Mouse (Mus musculus) frontal cortex, adult 2 months (tissue): ENCODE results near the gene Styx. TPM values are rescaled to one million over a fixed set of nuclear protein-coding genes. Genes with fewer than 3 reads are reported as not detected.

Experiments used
- DNase-seq, 2 experiments: peaks; one replicate each; pipeline ENCODE4 v3.0.0; 2022; ENCODE audit warnings: low spot score in 1 of 2; ENCODE audit errors: extremely low spot score in 1 of 2
- polyA plus RNA-seq: library from polyadenylated mRNA; depleted of rRNA; stranded (reverse); fragments of >200 nt; gene quantifications from 2 replicates; pipeline ENCODE4 v1.2.3, GENCODE M21; 2012; rRNA removed

Styx gene
- polyA plus RNA-seq, result 15.6 and 17.5 TPM in 2 replicates

- DNase-seq, result peak; percentile 72 to 92
Measured at GRCm38 (mm10) chr14:45350931-45351859, at the start of gene Styx. Gene Styx, plus strand, starts transcription at chr14:45351093.

DNA sequence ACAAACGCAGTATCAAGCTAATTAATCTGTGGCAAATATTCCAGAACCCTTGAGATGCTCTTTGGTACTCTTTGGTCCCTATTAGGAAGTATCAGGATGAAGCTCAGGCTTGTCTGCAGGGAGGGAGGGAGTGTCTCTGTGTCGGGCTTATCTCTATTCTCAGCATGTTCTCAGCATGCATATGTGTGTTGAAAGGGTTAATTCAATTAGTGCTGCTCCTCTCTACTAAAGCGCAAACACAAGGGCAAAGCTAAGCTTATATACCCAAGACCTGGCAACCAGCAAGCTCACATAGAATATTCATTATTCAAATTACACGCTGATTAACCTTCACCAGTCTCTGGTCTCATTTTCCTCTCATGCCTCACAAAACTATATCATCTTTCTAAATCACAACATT lies 47.0 kb upstream of the Styx start:
- no peak for DNase-seq

GRCm38 (mm10) chr14:45304389-45304788 lies 46.5 kb upstream of the Styx start:
- DNase-seq, result no peak

DNA sequence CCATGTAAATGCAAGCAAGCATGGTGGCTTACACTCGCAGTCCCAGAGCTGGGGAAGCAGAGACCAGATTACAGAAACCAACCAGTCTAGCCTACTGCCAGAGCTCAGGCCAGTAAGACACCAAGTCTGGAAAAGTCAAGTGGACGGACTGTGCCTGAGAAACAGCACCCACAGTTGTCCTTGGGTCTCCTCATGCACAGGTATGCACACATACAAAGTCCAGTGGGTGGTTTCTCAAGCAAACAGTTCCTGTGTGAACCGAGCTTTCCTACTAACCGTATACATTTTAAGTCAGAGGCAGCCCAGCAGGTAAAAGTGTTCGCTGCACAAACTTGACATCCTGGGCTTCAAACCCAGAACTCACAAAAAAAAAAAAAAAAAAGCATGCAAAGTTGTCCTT lies 45.0 kb upstream of the Styx start:
- no peak for DNase-seq

DNA sequence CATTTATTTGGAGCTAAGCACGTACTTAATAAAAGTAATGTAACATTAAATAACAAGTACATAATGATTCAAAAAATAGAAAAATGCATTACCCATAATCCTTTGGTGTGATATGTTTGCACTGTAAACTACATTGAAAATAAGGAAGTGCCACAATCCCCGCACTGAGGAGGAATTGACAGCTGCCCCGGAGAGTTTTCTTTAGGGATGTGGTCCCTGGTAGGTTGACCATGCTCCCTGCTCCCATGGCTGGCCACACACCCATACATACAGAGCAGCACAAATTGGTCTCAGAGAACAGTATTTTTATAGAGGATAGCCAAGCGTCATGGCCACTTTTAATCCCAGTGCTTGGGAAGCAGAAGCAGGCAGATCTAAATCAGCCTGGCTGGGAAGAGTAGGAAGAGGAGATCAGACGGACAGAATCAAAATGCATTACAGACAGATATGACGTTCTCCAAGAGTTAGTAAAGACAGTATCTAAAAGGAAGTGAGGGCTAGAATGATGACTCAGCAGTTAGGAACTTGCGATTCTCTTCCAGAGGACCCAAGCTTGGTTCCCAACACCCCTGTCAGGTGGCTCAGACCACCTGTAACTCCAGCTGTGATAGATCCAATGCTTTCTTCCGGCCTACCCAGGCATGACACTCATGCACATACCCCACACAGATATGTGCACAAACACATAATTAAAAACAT lies 43.1 kb upstream of the Styx start:
- no peak for DNase-seq

- DNase-seq, result no peak
Measured at GRCm38 (mm10) chr14:45309646-45310045, 41.2 kb upstream of the Styx start.

DNA sequence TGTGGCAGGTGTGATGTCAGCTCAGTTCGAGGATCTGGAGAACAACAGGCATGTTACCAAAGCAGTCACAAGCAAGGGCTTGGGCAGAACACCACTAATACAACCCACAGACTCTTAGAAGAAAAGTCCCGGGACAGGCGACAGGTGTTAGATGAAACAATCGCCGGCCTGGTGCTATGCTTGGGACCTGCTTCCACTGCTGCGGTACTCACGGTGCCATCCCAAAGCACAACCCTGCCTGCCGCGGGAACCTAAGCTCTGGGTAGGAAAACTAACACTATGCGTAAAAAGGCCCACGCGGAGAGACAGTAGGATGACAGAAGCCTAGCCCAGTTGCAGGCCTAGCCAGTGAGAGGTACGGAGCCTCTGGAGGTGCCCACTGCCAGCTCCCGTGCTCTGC lies 40.8 kb upstream of the Styx start:
- no peak for DNase-seq

- no peak for DNase-seq
Measured at GRCm38 (mm10) chr14:45316927-45317326, 34.0 kb upstream of the Styx start.

- peak in 1 of 2 experiments; percentile 25 for DNase-seq
Measured at GRCm38 (mm10) chr14:45317921-45318411, 32.9 kb upstream of the Styx start.

DNA sequence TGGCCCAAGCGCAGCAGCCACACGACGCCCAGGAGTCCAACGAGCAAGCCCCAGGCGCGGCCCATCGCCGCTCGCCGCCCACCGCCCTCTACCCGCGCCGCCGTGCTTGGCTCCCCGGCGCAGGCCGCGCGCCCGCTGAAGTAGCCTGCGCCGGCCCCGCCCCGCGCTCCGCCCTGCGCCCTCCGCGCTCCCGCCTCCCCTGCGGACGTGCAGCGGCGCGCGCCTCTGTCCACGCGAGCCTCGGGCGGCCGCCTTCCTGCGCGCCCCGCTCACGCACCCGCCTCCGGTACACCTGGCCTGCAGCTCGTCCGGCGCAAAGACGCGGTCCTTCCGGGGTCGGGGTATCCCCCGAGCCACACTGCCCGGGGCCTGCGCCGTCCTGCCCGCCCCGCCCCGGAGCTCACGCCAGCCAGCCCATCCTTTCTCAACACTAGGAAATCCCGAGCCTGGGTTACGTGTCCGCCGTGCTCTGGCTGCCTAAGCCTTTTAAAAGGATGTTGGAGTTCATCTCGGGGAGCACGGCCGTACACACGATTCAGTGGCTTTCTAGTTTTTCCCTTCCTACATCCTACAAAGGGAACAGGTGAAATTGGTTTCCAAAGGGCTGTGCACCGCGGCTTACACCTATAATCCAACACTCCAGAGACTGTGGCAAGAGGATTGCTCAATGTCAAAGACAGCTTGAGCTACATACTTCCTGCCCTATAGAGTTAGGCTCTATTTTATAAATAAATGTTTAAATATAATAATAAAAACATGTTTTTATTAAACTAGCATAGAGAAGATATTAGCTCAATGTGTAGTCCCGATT lies 32.3 kb upstream of the Styx start, which contains the start of gene Ero1l:
Ero1l (minus strand) TSS at position 346 of the 811 bp plus-strand sequence.
- DNase-seq, result peak; percentile 49 to 81

DNA sequence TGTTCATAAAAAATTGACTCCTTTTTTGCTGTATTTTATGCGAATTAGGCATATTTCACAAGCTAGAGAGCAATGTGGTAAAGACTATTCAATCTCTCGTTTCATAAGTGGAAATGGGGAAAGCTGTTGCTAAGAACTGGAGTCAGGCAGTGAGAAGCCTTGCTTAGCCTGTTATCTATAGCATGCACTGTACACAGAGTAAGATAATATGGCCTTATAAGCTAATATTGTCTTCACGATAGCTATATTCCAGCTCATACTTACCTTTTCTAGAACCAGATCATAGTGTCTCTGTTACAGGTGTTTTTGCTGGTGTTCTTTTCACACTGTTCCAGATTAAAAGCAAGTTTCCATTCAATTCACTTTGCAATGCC lies 31.7 kb upstream of the Styx start:
- DNase-seq, result no peak

GRCm38 (mm10) chr14:45320111-45320510 lies 30.8 kb upstream of the Styx start:
- no peak for DNase-seq

- no peak for DNase-seq
Measured at GRCm38 (mm10) chr14:45321067-45321466, 29.8 kb upstream of the Styx start.

- DNase-seq, result peak in 1 of 2 experiments; percentile 24
Measured at GRCm38 (mm10) chr14:45321622-45322021, 29.3 kb upstream of the Styx start.

DNA sequence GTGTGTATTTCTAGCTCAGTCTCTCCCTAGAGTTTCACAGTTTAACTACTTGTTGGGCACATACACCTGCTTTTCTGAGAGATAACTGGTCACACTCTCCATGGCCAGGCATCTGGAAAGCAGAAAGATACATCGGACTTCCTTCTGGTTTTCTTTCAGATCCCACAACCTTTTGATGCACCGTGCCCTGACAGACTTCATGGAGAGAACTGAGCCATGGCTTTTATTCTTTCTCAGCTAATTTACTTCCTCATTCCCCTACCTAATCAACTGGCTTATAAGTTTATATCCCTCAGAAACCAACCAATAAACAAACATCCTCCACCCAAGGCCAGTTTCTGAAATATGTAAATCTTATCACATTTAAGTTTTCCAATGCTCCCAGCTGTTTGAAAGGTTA lies 28.4 kb upstream of the Styx start:
- DNase-seq, result no peak

- DNase-seq, result no peak
Measured at GRCm38 (mm10) chr14:45323320-45323719, 27.6 kb upstream of the Styx start.

DNA sequence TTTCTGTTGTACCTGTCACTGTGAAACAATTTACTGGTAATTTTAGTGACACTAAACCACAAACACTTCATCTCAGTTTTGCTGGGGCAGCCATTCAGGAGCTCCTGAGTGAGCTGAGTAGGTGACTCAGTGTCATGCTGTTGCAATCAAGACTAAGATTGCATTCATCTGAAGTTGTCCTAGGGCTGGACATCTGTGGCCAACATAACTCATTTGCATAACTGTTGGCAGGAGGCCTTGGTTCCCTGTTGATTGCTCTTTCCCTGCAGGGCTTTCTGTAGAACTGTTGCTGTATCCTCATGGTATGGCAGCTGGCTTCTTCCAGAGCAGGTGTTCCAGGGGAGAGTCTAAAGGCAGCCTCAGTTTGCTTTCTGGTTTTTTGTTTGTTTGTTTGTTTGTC lies 25.4 kb upstream of the Styx start:
- DNase-seq, result no peak

GRCm38 (mm10) chr14:45328072-45328713 lies 22.7 kb upstream of the Styx start:
- no peak for DNase-seq

- no peak for DNase-seq
Measured at GRCm38 (mm10) chr14:45329018-45329588, 21.8 kb upstream of the Styx start.
